Mouse (Mus musculus): ENCODE measurements around the gene Dctn2. TPM values are rescaled to one million over a fixed set of nuclear protein-coding genes. Genes with fewer than 3 reads are reported as not detected.

Dctn2 gene
- polyA plus RNA-seq, 1 experiment from 2014 or later, result 320 TPM

GRCm38 (mm10) chr10:127324495-127324894, 58.3 kb downstream of the Dctn2 start:
- H3K9me3 ChIP-seq, result no peaks in the 10 kb centered on the region
- 11% methylated on average over 7 of the region's 7 CpGs for WGBS
- H3K4me1 ChIP-seq, result peaks cover 13% of the 10 kb centered on the region
- no peaks in the 10 kb centered on the region for H3K36me3 ChIP-seq
- no peak overlapping the region for H3K27ac ChIP-seq (replicated peaks)
- H3K4me3 ChIP-seq, result no peak overlapping the region
- no peak overlapping the region for H3K4me2 ChIP-seq (replicated peaks)
- no peak for ATAC-seq (replicated peaks)
- peaks cover 57% of the 10 kb centered on the region for H3K27me3 ChIP-seq
- no peak overlapping the region for H3K9ac ChIP-seq (replicated peaks)

GRCm38 (mm10) chr10:127325454-127326016, 59.4 kb downstream of the Dctn2 start:
- Histone ChIP-seq H3K4me3 (no peak overlapping the region; the same call in 1 of the 2 replicates), H3K9ac (replicated peaks) (no peak overlapping the region), H3K36me3 (no peaks in the 10 kb centered on the region), H3K9me3 (no peaks in the 10 kb centered on the region), H3K4me1 (peaks cover 13% of the 10 kb centered on the region), H3K27ac (replicated peaks) (no peak overlapping the region), H3K27me3 (peaks cover 60% of the 10 kb centered on the region), H3K4me2 (replicated peaks) (0 out of 2 replicates have a peak overlapping the region, but pooled peaks have one; percentile 44)
- 30% methylated on average over 14 of the region's 14 CpGs for WGBS
- ATAC-seq (replicated peaks), result no peak

DNA sequence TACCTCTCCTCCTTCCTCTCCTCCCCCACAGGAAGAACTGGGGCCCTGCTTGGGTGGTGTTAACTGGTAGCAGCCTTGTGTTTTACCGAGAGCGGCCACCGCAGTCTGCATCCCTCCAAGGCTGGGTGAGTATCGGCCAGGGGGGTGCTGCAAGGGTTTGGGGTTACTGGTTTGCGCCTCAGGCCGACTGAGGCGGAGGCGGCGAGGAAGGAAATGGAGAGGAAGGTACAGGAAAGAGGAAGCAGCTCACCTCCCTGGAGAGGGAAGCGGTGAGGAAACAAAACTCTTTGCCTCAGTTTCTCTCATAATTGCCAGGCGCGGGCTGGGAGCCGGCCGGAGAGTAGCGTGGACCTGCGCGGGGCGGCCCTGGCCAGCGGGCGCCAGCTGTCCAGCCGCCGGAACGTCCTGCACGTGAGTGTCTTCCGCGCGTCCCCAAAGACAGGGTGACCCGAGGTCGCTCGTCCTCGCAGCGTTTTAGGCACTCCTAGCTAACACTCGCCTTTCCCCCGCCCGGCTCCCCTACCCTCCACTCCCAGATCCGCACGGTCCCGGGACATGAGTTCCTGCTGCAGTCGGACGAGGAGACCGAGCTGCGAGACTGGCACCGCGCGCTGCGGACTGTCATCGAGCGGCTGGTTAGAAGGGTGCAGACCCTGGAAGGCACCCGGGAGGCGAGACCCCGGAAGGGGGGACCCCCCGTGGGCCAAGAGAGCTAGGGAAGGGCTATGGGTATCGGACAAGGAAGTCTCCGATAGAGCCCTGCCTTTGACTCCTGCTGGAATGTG, 60.0 kb downstream of the Dctn2 start:
- no peak overlapping the region for H3K9ac ChIP-seq (replicated peaks)
- H3K36me3 ChIP-seq, result no peaks in the 10 kb centered on the region
- no peaks in the 10 kb centered on the region for H3K9me3 ChIP-seq
- H3K27ac ChIP-seq (replicated peaks), result no peak overlapping the region
- no peak for ATAC-seq (replicated peaks)
- 1% methylated on average over 54 of the region's 54 CpGs for WGBS
- peak overlapping the region; percentile 44 for H3K4me2 ChIP-seq (replicated peaks)
- H3K4me1 ChIP-seq, result peaks cover 13% of the 10 kb centered on the region
- H3K4me3 ChIP-seq, result peak overlapping the region; percentile 23
- peaks cover 60% of the 10 kb centered on the region for H3K27me3 ChIP-seq

GRCm38 (mm10) chr10:127326828-127327227, 60.7 kb downstream of the Dctn2 start:
- Histone ChIP-seq H3K27me3 (peaks cover 60% of the 10 kb centered on the region), H3K4me3 (peak overlapping the region; percentile 23), H3K36me3 (no peaks in the 10 kb centered on the region), H3K4me1 (peaks cover 13% of the 10 kb centered on the region), H3K9me3 (no peaks in the 10 kb centered on the region), H3K4me2 (replicated peaks) (peak overlapping the region; percentile 44), H3K9ac (replicated peaks) (no peak overlapping the region), H3K27ac (replicated peaks) (no peak overlapping the region)
- 8% methylated on average over 29 of the region's 29 CpGs for WGBS
- no peak for ATAC-seq (replicated peaks)

GRCm38 (mm10) chr10:127327461-127328145, 61.4 kb downstream of the Dctn2 start:
- Histone ChIP-seq H3K36me3 (no peaks in the 10 kb centered on the region), H3K9ac (replicated peaks) (no peak overlapping the region), H3K9me3 (no peaks in the 10 kb centered on the region), H3K4me3 (no peak overlapping the region), H3K4me1 (peaks cover 16% of the 10 kb centered on the region), H3K27ac (replicated peaks) (no peak overlapping the region), H3K27me3 (peaks cover 60% of the 10 kb centered on the region), H3K4me2 (replicated peaks) (no peak overlapping the region)
- WGBS, result 48% methylated on average over 18 of the region's 18 CpGs
- no peak for ATAC-seq (replicated peaks)

- no peak overlapping the region for H3K4me2 ChIP-seq (replicated peaks)
- H3K4me3 ChIP-seq, result no peak overlapping the region
- peaks cover 43% of the 10 kb centered on the region for H3K27me3 ChIP-seq
- ATAC-seq (replicated peaks), result no peak
- no peaks in the 10 kb centered on the region for H3K9me3 ChIP-seq
- no peak overlapping the region for H3K27ac ChIP-seq (replicated peaks)
- 78% methylated on average over 7 of the region's 7 CpGs for WGBS
- H3K9ac ChIP-seq (replicated peaks), result no peak overlapping the region
- H3K4me1 ChIP-seq, result peaks cover 16% of the 10 kb centered on the region
- H3K36me3 ChIP-seq, result no peaks in the 10 kb centered on the region
Observed at GRCm38 (mm10) chr10:127330212-127330611, 64.0 kb downstream of the Dctn2 start.

Other genes starting within 250 kb of the Dctn2 start
- 67.3 and 70.6 TPM in 2 replicates for gene Tsfm, start 235.5 kb upstream of the Dctn2 start, polyA plus RNA-seq (2015; fragmentation: Nextera tagmentation; extraction: Ambion mirVana)
- gene Mettl1, start 225.0 kb upstream of the Dctn2 start, polyA plus RNA-seq (2015; fragmentation: Nextera tagmentation; extraction: Ambion mirVana), result 20.6 and 22.7 TPM in 2 replicates
- 0.14 and 0.28 TPM in 2 replicates for gene Eef1akmt3, start 224.9 kb upstream of the Dctn2 start, polyA plus RNA-seq (2015; fragmentation: Nextera tagmentation; extraction: Ambion mirVana)
- gene Cyp27b1, start 218.1 kb upstream of the Dctn2 start, polyA plus RNA-seq (2015; fragmentation: Nextera tagmentation; extraction: Ambion mirVana), result 0.11 and 0.15 TPM in 2 replicates
- gene March9, start 206.2 kb upstream of the Dctn2 start, polyA plus RNA-seq (2015; fragmentation: Nextera tagmentation; extraction: Ambion mirVana), result 5.6 and 7.0 TPM in 2 replicates
- gene Cdk4, start 202.8 kb upstream of the Dctn2 start, polyA plus RNA-seq (2015; fragmentation: Nextera tagmentation; extraction: Ambion mirVana), result 1,729 and 1,809 TPM in 2 replicates
- 118 and 122 TPM in 2 replicates for gene Tspan31, start 196.1 kb upstream of the Dctn2 start, polyA plus RNA-seq (2015; fragmentation: Nextera tagmentation; extraction: Ambion mirVana)
- 2.9 and 3.0 TPM in 2 replicates for gene Agap2, start 191.1 kb upstream of the Dctn2 start, polyA plus RNA-seq (2015; fragmentation: Nextera tagmentation; extraction: Ambion mirVana)
- 110 and 117 TPM in 2 replicates for gene Os9, start 145.2 kb upstream of the Dctn2 start, polyA plus RNA-seq (2015; fragmentation: Nextera tagmentation; extraction: Ambion mirVana)
- gene B4galnt1, start 101.1 kb upstream of the Dctn2 start, polyA plus RNA-seq (2015; fragmentation: Nextera tagmentation; extraction: Ambion mirVana), result 35.1 and 36.7 TPM in 2 replicates
- gene Slc26a10, start 85.7 kb upstream of the Dctn2 start, polyA plus RNA-seq (2015; fragmentation: Nextera tagmentation; extraction: Ambion mirVana), result 1.4 and 2.1 TPM in 2 replicates
- 31.4 and 32.3 TPM in 2 replicates for gene Arhgef25, start 76.3 kb upstream of the Dctn2 start, polyA plus RNA-seq (2015; fragmentation: Nextera tagmentation; extraction: Ambion mirVana)
- gene Dtx3, start 70.6 kb upstream of the Dctn2 start, polyA plus RNA-seq (2015; fragmentation: Nextera tagmentation; extraction: Ambion mirVana), result 211 and 222 TPM in 2 replicates
- 24.9 and 26.1 TPM in 2 replicates for gene Pip4k2c, start 54.8 kb upstream of the Dctn2 start, polyA plus RNA-seq (2015; fragmentation: Nextera tagmentation; extraction: Ambion mirVana)
- gene Kif5a, start 3.0 kb upstream of the Dctn2 start, polyA plus RNA-seq (2015; fragmentation: Nextera tagmentation; extraction: Ambion mirVana), result 76.4 and 80.6 TPM in 2 replicates
- 17.4 and 17.5 TPM in 2 replicates for gene Mbd6, start 22.6 kb downstream of the Dctn2 start, polyA plus RNA-seq (2015; fragmentation: Nextera tagmentation; extraction: Ambion mirVana)
- 130 and 137 TPM in 2 replicates for gene Mars, start 45.4 kb downstream of the Dctn2 start, polyA plus RNA-seq (2015; fragmentation: Nextera tagmentation; extraction: Ambion mirVana)
- gene Arhgap9, start 55.6 kb downstream of the Dctn2 start, polyA plus RNA-seq (2015; fragmentation: Nextera tagmentation; extraction: Ambion mirVana), result 0.62 and 1.1 TPM in 2 replicates
- 1.2 and 1.5 TPM in 2 replicates for gene Gli1, start 75.6 kb downstream of the Dctn2 start, polyA plus RNA-seq (2015; fragmentation: Nextera tagmentation; extraction: Ambion mirVana)
- gene Inhbe, start 88.0 kb downstream of the Dctn2 start, polyA plus RNA-seq (2015; fragmentation: Nextera tagmentation; extraction: Ambion mirVana), result 0.04 TPM in 1 of 2 replicates, not detected in the other
- gene Inhbc, start 104.1 kb downstream of the Dctn2 start, polyA plus RNA-seq (2015; fragmentation: Nextera tagmentation; extraction: Ambion mirVana), result not detected in 2 replicates
- 39.2 and 43.6 TPM in 2 replicates for gene R3hdm2, start 114.0 kb downstream of the Dctn2 start, polyA plus RNA-seq (2015; fragmentation: Nextera tagmentation; extraction: Ambion mirVana)
- 1.5 and 1.6 TPM in 2 replicates for gene Stac3, start 235.3 kb downstream of the Dctn2 start, polyA plus RNA-seq (2015; fragmentation: Nextera tagmentation; extraction: Ambion mirVana)
- 17.1 and 18.0 TPM in 2 replicates for gene Ndufa4l2, start 248.6 kb downstream of the Dctn2 start, polyA plus RNA-seq (2015; fragmentation: Nextera tagmentation; extraction: Ambion mirVana)

Data from forebrain, embryonic 15.5 days (tissue).